Comparison of ENCODE assay signal across 21 mouse cellular contexts in the genomic region with DNA sequence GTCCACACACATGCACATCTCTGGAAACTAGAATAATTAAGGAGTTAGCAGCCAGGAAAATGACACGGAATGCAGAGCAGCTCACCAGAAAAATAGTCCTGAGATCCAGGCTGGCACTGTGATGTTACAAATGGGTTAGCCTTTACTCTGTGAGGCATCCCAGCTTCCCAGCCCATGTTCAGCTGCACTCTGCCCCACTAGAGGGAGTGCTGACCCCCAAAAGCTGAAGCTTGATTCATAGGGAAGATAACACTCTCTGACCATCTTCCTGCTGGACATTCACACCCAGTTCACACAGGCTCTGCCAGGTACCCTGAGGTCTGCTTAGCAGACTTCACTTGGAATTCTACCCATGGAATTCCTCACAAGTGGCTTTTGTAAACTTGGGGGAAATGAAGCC. TPM values are rescaled to one million over a fixed set of nuclear protein-coding genes. Genes with fewer than 3 reads are reported as not detected.
DNase-seq lines count a peak whose midpoint lies in the region; ATAC-seq and TF ChIP-seq lines count a peak whose summit lies in the region.
"Had no signal": no experiment of that assay in that cellular context is flagged by ENCODE, and none has a peak within 500 bp of the region (broad histone marks: within the 10 kb centered on the region; RNA-seq: fewer than 3 reads in every experiment).

No protein-coding gene starts in this region.

- no peak for ATAC-seq in midbrain, postnatal 0 days (ENCODE audit: low FRiP score)
- ATAC-seq in midbrain, embryonic 14.5 days (ENCODE audit: low FRiP score, low TSS enrichment): no peak
- ATAC-seq in CD4-positive, CD25-positive, alpha-beta regulatory T cell, adult 4 months: no peak
- ATAC-seq: activated CD4-positive, CD25-positive, alpha-beta regulatory T cell, adult 4 months; inflammation-experienced regulatory T-cells, adult 6 months; liver, embryonic 12.5 days; Patski had no signal

- H3K27me3 ChIP-seq in midbrain, postnatal 0 days (ENCODE audit: insufficient read depth, low read length): no peaks in the 10 kb centered on the region
- no peaks in the 10 kb centered on the region for H3K27me3 ChIP-seq in midbrain, embryonic 14.5 days (ENCODE audit: control insufficient read depth, insufficient read depth, low read length)
- H3K27me3 ChIP-seq: embryonic facial prominence, embryonic 13.5 days; heart, embryonic 13.5 days; liver, embryonic 12.5 days; Patski had no signal

- H3K9ac ChIP-seq in midbrain, postnatal 0 days (replicated peaks; ENCODE audit: low read length, poor library complexity, severe bottlenecking): no peak overlapping the region
- no peak overlapping the region for H3K9ac ChIP-seq in midbrain, embryonic 14.5 days (replicated peaks; ENCODE audit: low read length)
- H3K9ac ChIP-seq: embryonic facial prominence, embryonic 13.5 days; heart, embryonic 13.5 days; liver, embryonic 12.5 days had no signal

- 82% methylated on average over 1 of the region's 1 CpGs for WGBS in midbrain, postnatal 0 days
- 77% methylated on average over 1 of the region's 1 CpGs for WGBS in midbrain, embryonic 14.5 days

- H3K9me3 ChIP-seq in midbrain, postnatal 0 days (ENCODE audit: low read length): no peaks in the 10 kb centered on the region
- no peaks in the 10 kb centered on the region for H3K9me3 ChIP-seq in midbrain, embryonic 14.5 days (ENCODE audit: control insufficient read depth, low read length)
- H3K9me3 ChIP-seq: limb, embryonic 10.5 days; liver, embryonic 12.5 days had no signal

- H3K4me1 ChIP-seq in midbrain, postnatal 0 days (ENCODE audit: insufficient read depth, low read length): peaks cover 8% of the 10 kb centered on the region; the same call in 1 of the 2 replicates
- peaks cover 8% of the 10 kb centered on the region; the same call in 1 of the 2 replicates for H3K4me1 ChIP-seq in midbrain, embryonic 14.5 days (ENCODE audit: control insufficient read depth, insufficient read depth, low read length)

- no peak overlapping the region for H3K4me2 ChIP-seq in midbrain, postnatal 0 days (ENCODE audit: low read depth, low read length, poor library complexity, severe bottlenecking)
- no peak overlapping the region for H3K4me2 ChIP-seq in midbrain, embryonic 14.5 days (ENCODE audit: low read length)
- H3K4me2 ChIP-seq: embryonic facial prominence, embryonic 13.5 days; heart, embryonic 13.5 days; liver, embryonic 12.5 days had no signal

- intact Hi-C loops in heart, postnatal 25 days (cut with DNase I): no loop called here

- TF ChIP-seq CTCF in midbrain, postnatal 0 days (IDR thresholded peaks at IDR 0.05): peak; percentile 58

- no peak overlapping the region for H3K27ac ChIP-seq in midbrain, postnatal 0 days (ENCODE audit: low read depth, low read length)
- no peak overlapping the region for H3K27ac ChIP-seq in midbrain, embryonic 14.5 days (replicated peaks; ENCODE audit: low read depth, low read length)
- H3K27ac ChIP-seq: embryonic facial prominence, embryonic 13.5 days; heart, embryonic 13.5 days; limb, embryonic 10.5 days; liver, embryonic 12.5 days had no signal

- DNase-seq in heart, adult 11 months: peak; percentile 72
- no peak for DNase-seq in heart, postnatal 25 days (ENCODE audit: low spot score)
- DNase-seq in kidney, postnatal 10 days: peak; percentile 10
- no peak for DNase-seq in kidney, adult 9 months
- DNase-seq in midbrain, postnatal 0 days (ENCODE audit: low spot score): no peak
- no peak for DNase-seq in midbrain, embryonic 14.5 days
- DNase-seq: adrenal gland, postnatal 25 days; cerebellum, adult 8-10 months; gastrocnemius, postnatal 36 days; heart, postnatal 4 days; lung, postnatal 10 days; right cerebral cortex, postnatal 25 days; thymus, postnatal 4 days had no signal

- H3K36me3 ChIP-seq in midbrain, postnatal 0 days (ENCODE audit: insufficient read depth, low read length): peaks cover 49% of the 10 kb centered on the region
- H3K36me3 ChIP-seq in midbrain, embryonic 14.5 days (ENCODE audit: control insufficient read depth, insufficient read depth, low read length): peaks cover 68% of the 10 kb centered on the region

- H3K4me3 ChIP-seq in midbrain, postnatal 0 days (ENCODE audit: low read depth, low read length): no peak overlapping the region
- no peak overlapping the region for H3K4me3 ChIP-seq in midbrain, embryonic 14.5 days (replicated peaks; ENCODE audit: low read depth, low read length)
- H3K4me3 ChIP-seq: embryonic facial prominence, embryonic 13.5 days; heart, embryonic 13.5 days; limb, embryonic 10.5 days; liver, embryonic 12.5 days had no signal

RNA-seq across cellular contexts. Expression of a gene that starts 5.5 kb away (rescaled TPM):
- total RNA-seq in heart, postnatal 25 days (2021): 10 to 100 TPM; 43.6 to 46.4 TPM
- 8.2 and 10.4 TPM in 2 replicates for total RNA-seq in midbrain, postnatal 0 days (2014; rRNA removed)
- 38.2 and 38.9 TPM in 2 replicates for polyA plus RNA-seq in midbrain, postnatal 0 days (2015; fragmentation: Nextera tagmentation; extraction: Ambion mirVana)
- 31.5 and 34.0 TPM in 2 replicates for polyA plus RNA-seq in midbrain, embryonic 14.5 days (2014; fragmentation: Nextera tagmentation; extraction: Ambion mirVana)
- 10 to 100 TPM; 68.0 to 72.1 TPM for polyA plus RNA-seq in CD4-positive, CD25-positive, alpha-beta regulatory T cell, adult 4 months (2017; shearing (Covaris generic))

RNA-seq across cellular contexts. Expression of a gene that starts 36.8 kb away (rescaled TPM):
- 1 to 10 TPM; 3.1 to 4.1 TPM for total RNA-seq in heart, postnatal 25 days (2021)
- total RNA-seq in midbrain, postnatal 0 days (2014; rRNA removed): 13.7 and 16.8 TPM in 2 replicates
- 3.3 and 4.9 TPM in 2 replicates for polyA plus RNA-seq in midbrain, postnatal 0 days (2015; fragmentation: Nextera tagmentation; extraction: Ambion mirVana)
- polyA plus RNA-seq in midbrain, embryonic 14.5 days (2014; fragmentation: Nextera tagmentation; extraction: Ambion mirVana): 10.1 and 12.4 TPM in 2 replicates
- polyA plus RNA-seq in CD4-positive, CD25-positive, alpha-beta regulatory T cell, adult 4 months (2017; shearing (Covaris generic)): 1 to 10 TPM; 3.6 to 6.6 TPM

Comparison
In these comparisons a context has a peak if more than half of its experiments do, and no peak if none do; other contexts are left out.
1. DNase-seq: peak in heart, adult 11 months (single experiment) and kidney, postnatal 10 days (single experiment); none in heart, postnatal 25 days (single experiment), kidney, adult 9 months (single experiment), midbrain, postnatal 0 days (single experiment) and midbrain, embryonic 14.5 days (single experiment).